Mouse (Mus musculus): ENCODE results near the gene Pcdh9.

DNA sequence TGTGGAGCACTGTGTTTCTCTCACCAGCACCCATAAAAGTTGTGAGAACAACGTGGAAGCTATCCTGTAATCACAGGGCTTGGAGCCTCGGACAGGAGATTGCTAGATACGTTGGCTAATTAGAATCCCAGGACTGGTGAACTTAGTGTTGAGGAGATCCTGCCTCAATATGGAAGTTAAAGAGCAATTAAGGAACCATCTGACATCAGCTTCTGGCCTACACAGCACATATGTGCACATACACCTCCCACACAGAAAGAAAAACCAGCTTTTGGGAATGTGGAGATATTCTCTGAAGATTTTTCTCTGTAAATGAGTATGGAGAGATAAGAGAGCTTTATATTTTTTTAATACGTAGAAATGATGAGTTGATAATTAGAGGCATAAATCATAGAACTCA, 71.6 kb downstream of the Pcdh9 start:
- TF ChIP-seq POLR2A (IDR thresholded peaks at IDR 0.05; ENCODE audit: low read depth, low read length) (no peak), CTCF (IDR thresholded peaks at IDR 0.05; ENCODE audit: extremely low read depth, insufficient read length, insufficient replicate concordance, low read depth, low read length) (no peak)

Measured in small intestine, adult 2 months (tissue).